Mouse (Mus musculus): ENCODE data around the gene Akap17b.
"Not testable (repeated sequence)": the region's sequence is repeated elsewhere in the genome, so short reads cannot be mapped to it uniquely, and the experiment has no call there.

The Akap17b gene

GRCm38 (mm10) chrX:36644657-36645551, at the start of gene Akap17b:
Gene Akap17b (minus strand): TSS chrX:36645395.
- peak; percentile 90 for DNase-seq (ENCODE audit: low spot score)

- no peak for DNase-seq (ENCODE audit: low spot score)
Measured at GRCm38 (mm10) chrX:36691365-36691764, 46.2 kb upstream of the Akap17b start.

GRCm38 (mm10) chrX:36689655-36690054, 44.5 kb upstream of the Akap17b start:
- no peak for DNase-seq (ENCODE audit: low spot score)

- no peak for DNase-seq (ENCODE audit: low spot score)
Measured at GRCm38 (mm10) chrX:36676836-36677235, 31.6 kb upstream of the Akap17b start.

- DNase-seq (ENCODE audit: low spot score), result no peak
Measured at GRCm38 (mm10) chrX:36672708-36673107, 27.5 kb upstream of the Akap17b start.

GRCm38 (mm10) chrX:36640046-36640445, 5.1 kb downstream of the Akap17b start:
- no peak for DNase-seq (ENCODE audit: low spot score)

GRCm38 (mm10) chrX:36630771-36631170, 14.4 kb downstream of the Akap17b start:
- DNase-seq (ENCODE audit: low spot score), result peak; percentile 2

GRCm38 (mm10) chrX:36628102-36628501, 17.1 kb downstream of the Akap17b start:
- no peak for DNase-seq (ENCODE audit: low spot score)

GRCm38 (mm10) chrX:36609117-36609516, 36.1 kb downstream of the Akap17b start:
- no peak for DNase-seq (ENCODE audit: low spot score)

- no peak for DNase-seq (ENCODE audit: low spot score)
Measured at GRCm38 (mm10) chrX:36604040-36604439, 41.2 kb downstream of the Akap17b start.

GRCm38 (mm10) chrX:36602926-36603325, 42.3 kb downstream of the Akap17b start:
- DNase-seq (ENCODE audit: low spot score), result no peak

GRCm38 (mm10) chrX:36600066-36600465, 45.1 kb downstream of the Akap17b start:
- DNase-seq (ENCODE audit: low spot score), result no peak

- DNase-seq (ENCODE audit: low spot score), result peak; percentile 63
Measured at GRCm38 (mm10) chrX:36599656-36600055, 45.5 kb downstream of the Akap17b start.

GRCm38 (mm10) chrX:36598861-36599344, 46.3 kb downstream of the Akap17b start:
- DNase-seq (ENCODE audit: low spot score), result peak; percentile 44

GRCm38 (mm10) chrX:36598390-36598810, 46.8 kb downstream of the Akap17b start:
- DNase-seq (ENCODE audit: low spot score), result no peak

GRCm38 (mm10) chrX:36597707-36598389, 47.3 kb downstream of the Akap17b start, which contains the start of gene Pgrmc1:
Gene Pgrmc1 (plus strand): TSS chrX:36598206.
- DNase-seq (ENCODE audit: low spot score), result peak; percentile 89

- DNase-seq (ENCODE audit: low spot score), result not testable (repeated sequence)
Measured at GRCm38 (mm10) chrX:36596483-36597120, 48.6 kb downstream of the Akap17b start.

- no peak for DNase-seq (ENCODE audit: low spot score)
Measured at GRCm38 (mm10) chrX:36595247-36595646, 49.9 kb downstream of the Akap17b start.

- no peak for DNase-seq (ENCODE audit: low spot score)
Measured at GRCm38 (mm10) chrX:36591539-36591938, 53.7 kb downstream of the Akap17b start.

GRCm38 (mm10) chrX:36591120-36591519, 54.1 kb downstream of the Akap17b start:
- DNase-seq (ENCODE audit: low spot score), result no peak

GRCm38 (mm10) chrX:36590266-36590665, 54.9 kb downstream of the Akap17b start:
- DNase-seq (ENCODE audit: low spot score), result no peak
